Mouse (Mus musculus): ENCODE data around the gene Nxf1. TPM values are rescaled to one million over a fixed set of nuclear protein-coding genes. Genes with fewer than 3 reads are reported as not detected.
A peak's percentile ranks its signal among the peaks of the same experiment; 100 is the strongest.

The Nxf1 gene
- polyA plus RNA-seq, 1 experiment: 78.5 TPM

DNA sequence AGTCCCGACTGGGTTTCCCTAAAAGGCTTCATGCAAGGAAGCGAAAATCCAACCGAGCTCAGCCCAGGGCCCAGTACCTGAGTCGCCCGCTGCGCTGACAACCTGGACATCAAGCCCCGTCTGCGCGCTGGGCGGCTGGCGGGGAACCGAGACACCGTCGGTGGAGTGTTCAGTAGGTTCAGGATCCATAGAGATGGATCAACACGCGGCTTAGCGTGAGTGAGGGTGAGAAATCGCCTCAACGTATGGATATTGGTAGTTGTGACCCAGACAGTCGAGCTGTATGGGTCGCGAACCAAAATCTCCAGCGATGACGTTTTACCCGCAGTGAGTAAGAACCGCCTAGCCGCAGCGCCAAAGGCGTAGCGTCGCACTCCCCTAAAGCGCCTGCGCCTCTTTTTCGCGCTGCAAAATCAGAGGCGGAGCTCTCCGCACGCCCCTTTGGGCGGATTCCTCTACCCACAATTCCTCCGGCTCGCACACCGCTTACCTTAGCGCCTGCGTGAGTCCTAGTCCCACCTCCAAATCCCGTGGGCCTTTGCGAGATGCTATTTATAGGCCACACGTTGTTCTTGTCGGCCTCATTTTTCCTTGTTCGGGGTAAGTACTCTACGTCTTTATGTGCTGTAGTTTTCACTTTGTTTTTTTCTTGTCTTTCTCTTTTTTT lies 33.8 kb upstream of the Nxf1 start, which contains the start of gene Slc3a2:
TSS of gene Slc3a2 (minus strand) at position 463 of the 667 bp plus-strand sequence.
- no peaks in the 10 kb centered on the region for H3K27me3 ChIP-seq (ENCODE audit: control insufficient read depth, insufficient read depth, insufficient read length)
- H3K79me3 ChIP-seq (ENCODE audit: low read depth): peaks cover 59% of the 10 kb centered on the region
- peaks cover 38% of the 10 kb centered on the region for H3K36me3 ChIP-seq (ENCODE audit: control insufficient read depth, insufficient read depth)
- TF ChIP-seq MYOG (IDR thresholded peaks at IDR 0.05; ENCODE audit: control insufficient read depth, extremely low read depth, insufficient read length): no peak
- peak; percentile 86 for TF ChIP-seq MAX (IDR thresholded peaks at IDR 0.05)
- H3ac ChIP-seq (ENCODE audit: control insufficient read depth, insufficient read length, low read depth): peak within 1 kb of the TSS; percentile 94
- H3K4me3 ChIP-seq (ENCODE audit: insufficient read depth, poor library complexity, severe bottlenecking): peak within 1 kb of the TSS; percentile 93
- H3K79me2 ChIP-seq (ENCODE audit: control insufficient read depth, insufficient read depth): peaks cover 81% of the 10 kb centered on the region

DNA sequence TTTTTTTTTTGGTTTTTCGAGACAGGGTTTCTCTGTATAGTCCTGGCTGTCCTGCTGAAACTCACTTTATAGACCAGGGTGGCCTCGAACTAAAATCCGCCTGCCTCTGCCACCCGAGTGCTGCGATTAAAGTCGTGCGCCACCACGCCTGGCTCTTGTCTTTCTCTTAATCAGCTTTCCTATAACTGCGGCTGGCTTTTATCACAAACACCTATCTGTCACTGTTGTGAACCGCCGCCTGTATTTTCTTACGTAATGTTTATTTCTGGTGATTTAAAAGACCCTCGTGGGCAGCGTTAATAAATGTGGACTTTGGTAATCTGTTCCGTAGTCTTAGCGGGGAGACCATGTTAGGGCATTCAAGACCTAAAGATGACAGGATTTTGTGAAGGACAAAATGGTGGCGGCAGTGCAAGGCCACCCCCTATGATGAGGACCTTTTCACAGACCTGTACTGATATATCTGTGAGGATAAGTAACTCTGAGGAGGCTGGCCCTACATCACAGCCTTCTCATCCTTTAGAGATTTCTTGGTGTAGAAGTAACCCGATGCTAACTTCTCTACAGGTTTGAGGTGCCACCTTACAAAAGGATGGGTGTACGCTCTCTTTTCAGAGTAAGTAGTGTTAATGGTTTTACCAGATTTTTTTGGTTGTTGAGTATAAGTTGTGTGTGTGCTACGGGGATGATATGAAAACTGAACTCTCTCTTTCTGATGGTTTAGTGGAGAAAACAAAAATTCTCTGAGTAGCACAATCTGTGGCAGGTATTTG lies 33.1 kb upstream of the Nxf1 start:
- Histone ChIP-seq H3K36me3 (ENCODE audit: control insufficient read depth, insufficient read depth) (peaks cover 38% of the 10 kb centered on the region), H3K79me3 (ENCODE audit: low read depth) (peaks cover 54% of the 10 kb centered on the region), H3K79me2 (ENCODE audit: control insufficient read depth, insufficient read depth) (peaks cover 74% of the 10 kb centered on the region), H3K27me3 (ENCODE audit: control insufficient read depth, insufficient read depth, insufficient read length) (no peaks in the 10 kb centered on the region), H3ac (ENCODE audit: control insufficient read depth, insufficient read length, low read depth) (peak overlapping the region; percentile 94), H3K4me3 (ENCODE audit: insufficient read depth, poor library complexity, severe bottlenecking) (peak overlapping the region; percentile 93)
- no peak for TF ChIP-seq CEBPB (IDR thresholded peaks at IDR 0.05; ENCODE audit: low read depth)
- TF ChIP-seq USF1 (IDR thresholded peaks at IDR 0.05; ENCODE audit: low read depth): no peak
- TF ChIP-seq MYOG (IDR thresholded peaks at IDR 0.05; ENCODE audit: control insufficient read depth, extremely low read depth, insufficient read length): no peak
- no peak for TF ChIP-seq MAX (IDR thresholded peaks at IDR 0.05)
- no peak for TF ChIP-seq CTCF (IDR thresholded peaks at IDR 0.05; ENCODE audit: control insufficient read depth, insufficient read depth, insufficient read length)
- no peak for TF ChIP-seq FOSL1 (IDR thresholded peaks at IDR 0.05; ENCODE audit: insufficient read depth, low read length, poor library complexity, severe bottlenecking)
- no peak for TF ChIP-seq MYOD1 (IDR thresholded peaks at IDR 0.05; ENCODE audit: control insufficient read depth, insufficient read length, low read depth)

GRCm38 (mm10) chr19:8724392-8724791 lies 32.5 kb upstream of the Nxf1 start:
- peaks cover 53% of the 10 kb centered on the region for H3K79me3 ChIP-seq (ENCODE audit: low read depth)
- H3K4me3 ChIP-seq (ENCODE audit: insufficient read depth, poor library complexity, severe bottlenecking): peak overlapping the region; percentile 93
- H3K27me3 ChIP-seq (ENCODE audit: control insufficient read depth, insufficient read depth, insufficient read length): no peaks in the 10 kb centered on the region
- peak overlapping the region; percentile 94 for H3ac ChIP-seq (ENCODE audit: control insufficient read depth, insufficient read length, low read depth)
- H3K36me3 ChIP-seq (ENCODE audit: control insufficient read depth, insufficient read depth): peaks cover 38% of the 10 kb centered on the region
- H3K79me2 ChIP-seq (ENCODE audit: control insufficient read depth, insufficient read depth): peaks cover 70% of the 10 kb centered on the region
- TF ChIP-seq MYOG (IDR thresholded peaks at IDR 0.05; ENCODE audit: control insufficient read depth, extremely low read depth, insufficient read length): no peak
- no peak for TF ChIP-seq MYOD1 (IDR thresholded peaks at IDR 0.05; ENCODE audit: control insufficient read depth, insufficient read length, low read depth)
- TF ChIP-seq MAX (IDR thresholded peaks at IDR 0.05): no peak
- no peak for TF ChIP-seq USF1 (IDR thresholded peaks at IDR 0.05; ENCODE audit: low read depth)
- TF ChIP-seq CEBPB (IDR thresholded peaks at IDR 0.05; ENCODE audit: low read depth): no peak
- TF ChIP-seq CTCF (IDR thresholded peaks at IDR 0.05; ENCODE audit: control insufficient read depth, insufficient read depth, insufficient read length): no peak
- TF ChIP-seq FOSL1 (IDR thresholded peaks at IDR 0.05; ENCODE audit: insufficient read depth, low read length, poor library complexity, severe bottlenecking): no peak

DNA sequence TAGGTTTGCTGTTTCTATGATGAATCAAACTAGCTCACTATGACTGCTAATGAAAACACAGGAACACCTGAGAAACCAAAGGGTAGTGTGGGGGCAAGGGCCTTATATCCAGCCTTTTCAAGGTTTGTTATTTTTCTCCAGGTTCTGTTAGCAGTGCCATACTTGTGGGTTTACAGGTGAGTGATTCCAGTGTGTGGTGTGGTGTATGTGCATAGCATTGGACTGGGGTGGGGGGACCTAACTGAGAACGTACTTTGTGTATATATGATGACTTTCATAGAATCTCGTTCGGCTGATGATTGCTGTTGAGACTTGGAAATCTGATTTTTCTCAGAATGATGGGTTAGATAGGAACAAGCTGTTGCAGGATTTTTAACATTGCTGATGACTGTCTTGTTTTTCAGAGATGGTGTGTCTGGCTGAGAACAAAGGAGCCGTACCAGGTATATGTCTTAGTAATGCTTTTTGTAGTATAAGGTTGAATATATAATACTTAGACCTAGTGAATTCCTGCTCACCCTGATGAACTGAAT lies 31.7 kb upstream of the Nxf1 start:
- H3K4me3 ChIP-seq (ENCODE audit: insufficient read depth, poor library complexity, severe bottlenecking): peak overlapping the region; percentile 93
- peak overlapping the region; percentile 94 for H3ac ChIP-seq (ENCODE audit: control insufficient read depth, insufficient read length, low read depth)
- H3K79me2 ChIP-seq (ENCODE audit: control insufficient read depth, insufficient read depth): peaks cover 64% of the 10 kb centered on the region
- H3K27me3 ChIP-seq (ENCODE audit: control insufficient read depth, insufficient read depth, insufficient read length): no peaks in the 10 kb centered on the region
- TF ChIP-seq MYOD1 (IDR thresholded peaks at IDR 0.05; ENCODE audit: control insufficient read depth, insufficient read length, low read depth) (no peak), CTCF (IDR thresholded peaks at IDR 0.05; ENCODE audit: control insufficient read depth, insufficient read depth, insufficient read length) (no peak), FOSL1 (IDR thresholded peaks at IDR 0.05; ENCODE audit: insufficient read depth, low read length, poor library complexity, severe bottlenecking) (no peak), MAX (IDR thresholded peaks at IDR 0.05) (no peak), MYOG (IDR thresholded peaks at IDR 0.05; ENCODE audit: control insufficient read depth, extremely low read depth, insufficient read length) (no peak), CEBPB (IDR thresholded peaks at IDR 0.05; ENCODE audit: low read depth) (no peak), USF1 (IDR thresholded peaks at IDR 0.05; ENCODE audit: low read depth) (no peak)
- H3K36me3 ChIP-seq (ENCODE audit: control insufficient read depth, insufficient read depth): peaks cover 33% of the 10 kb centered on the region
- H3K79me3 ChIP-seq (ENCODE audit: low read depth): peaks cover 51% of the 10 kb centered on the region

DNA sequence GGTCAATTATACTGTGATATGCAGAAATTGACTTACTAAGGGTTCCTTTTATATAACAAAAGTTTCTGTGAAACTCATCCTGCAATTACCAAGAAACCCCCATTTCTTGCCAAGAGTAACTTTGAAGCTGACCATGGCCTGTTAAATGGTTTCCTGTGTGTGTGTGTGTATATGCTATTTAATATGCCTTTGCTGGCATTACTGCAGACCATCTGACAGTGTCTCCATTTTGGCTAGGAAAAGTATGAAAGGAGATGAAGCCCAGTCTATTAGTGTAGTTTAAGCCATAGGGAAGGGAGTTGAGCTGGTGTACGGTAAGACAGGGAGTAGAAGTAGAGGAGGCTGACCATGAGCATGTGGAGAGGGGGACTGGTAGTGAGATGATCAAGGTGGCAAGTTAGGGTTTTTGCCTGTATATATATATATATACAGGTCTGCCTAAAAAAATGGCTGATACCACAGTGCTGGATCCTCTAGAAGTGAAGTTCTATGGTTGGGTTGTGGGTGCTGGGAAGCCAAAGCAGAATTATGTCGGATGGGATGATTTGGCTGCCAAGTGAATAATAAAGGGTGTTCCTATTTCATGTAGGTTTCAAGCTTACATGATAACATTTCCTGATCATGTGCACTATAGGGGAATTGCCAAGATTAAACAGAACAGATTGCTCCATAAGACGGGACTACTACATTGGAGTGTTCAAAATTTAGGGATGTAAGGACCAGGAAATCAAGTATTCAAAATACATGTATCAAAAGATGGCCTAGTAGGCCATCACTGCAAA lies 30.1 kb upstream of the Nxf1 start:
- Histone ChIP-seq H3K27me3 (ENCODE audit: control insufficient read depth, insufficient read depth, insufficient read length) (no peaks in the 10 kb centered on the region), H3K79me3 (ENCODE audit: low read depth) (peaks cover 35% of the 10 kb centered on the region), H3K36me3 (ENCODE audit: control insufficient read depth, insufficient read depth) (peaks cover 32% of the 10 kb centered on the region), H3K4me3 (ENCODE audit: insufficient read depth, poor library complexity, severe bottlenecking) (no peak overlapping the region), H3K79me2 (ENCODE audit: control insufficient read depth, insufficient read depth) (peaks cover 48% of the 10 kb centered on the region), H3ac (ENCODE audit: control insufficient read depth, insufficient read length, low read depth) (no peak overlapping the region)
- no peak for TF ChIP-seq USF1 (IDR thresholded peaks at IDR 0.05; ENCODE audit: low read depth)
- no peak for TF ChIP-seq CTCF (IDR thresholded peaks at IDR 0.05; ENCODE audit: control insufficient read depth, insufficient read depth, insufficient read length)
- TF ChIP-seq MAX (IDR thresholded peaks at IDR 0.05): peak; percentile 3
- no peak for TF ChIP-seq MYOG (IDR thresholded peaks at IDR 0.05; ENCODE audit: control insufficient read depth, extremely low read depth, insufficient read length)
- TF ChIP-seq FOSL1 (IDR thresholded peaks at IDR 0.05; ENCODE audit: insufficient read depth, low read length, poor library complexity, severe bottlenecking): no peak

Measured in C2C12 (cell line).